Mouse (Mus musculus) myocyte (in vitro differentiated cells): ENCODE results near the gene Tbc1d23. TPM values are rescaled to one million over a fixed set of nuclear protein-coding genes. Genes with fewer than 3 reads are reported as not detected.

Experiments
- H3K27me3 ChIP-seq: one replicate; pipeline ENCODE4 v1.6.1; 2011; ENCODE audit not compliant: control insufficient read depth, insufficient read depth, insufficient read length
- H3K36me3 ChIP-seq: one replicate; pipeline ENCODE4 v1.6.1; 2011; ENCODE audit not compliant: control insufficient read depth, insufficient read depth
- H3K4me2 ChIP-seq: one replicate; pipeline ENCODE4 v1.6.1; 2011; ENCODE audit warnings: low read depth, control low read depth
- H3K4me3 ChIP-seq: one replicate; pipeline ENCODE4 v1.5.1; 2011; ENCODE audit warnings: mild to moderate bottlenecking, control low read depth, moderate library complexity
- H3K79me2 ChIP-seq: one replicate; pipeline ENCODE4 v1.6.1; 2011; ENCODE audit not compliant: control insufficient read depth, insufficient read depth
- H3ac ChIP-seq: one replicate; pipeline ENCODE4 v1.6.1; 2011; ENCODE audit not compliant: control insufficient read depth, insufficient read length
- CEBPB ChIP-seq: IDR thresholded peaks from 2 replicates; pipeline ENCODE4 v1.6.1; 2011; ENCODE audit warnings: mild to moderate bottlenecking, moderate library complexity; ENCODE audit not compliant: poor library complexity, insufficient read depth, severe bottlenecking
- E2F4 ChIP-seq: IDR thresholded peaks from one replicate; pipeline ENCODE4 v1.6.1; 2011; ENCODE audit warnings: mild to moderate bottlenecking, control low read depth, moderate library complexity; ENCODE audit not compliant: insufficient read depth
- MAX ChIP-seq: IDR thresholded peaks from one replicate; pipeline ENCODE4 v1.6.1; 2011; ENCODE audit warnings: low read depth, mild to moderate bottlenecking, control low read depth
- MYOD1 ChIP-seq, 3 experiments: IDR thresholded peaks; one replicate each; pipeline ENCODE4 v1.6.1; 2011; ENCODE audit warnings: control low read depth in 2 of 3, low read depth in 2 of 3, mild to moderate bottlenecking in 2 of 3, moderate library complexity in 1 of 3; ENCODE audit not compliant: insufficient read length in 2 of 3, control insufficient read depth in 1 of 3
- MYOG ChIP-seq, 3 experiments: IDR thresholded peaks; one replicate each; pipeline ENCODE4 v1.6.1; 2011; ENCODE audit warnings: control low read depth in 2 of 3, low read depth in 2 of 3, mild to moderate bottlenecking in 2 of 3; ENCODE audit not compliant: insufficient read length in 2 of 3, control insufficient read depth in 1 of 3, insufficient read depth in 1 of 3
- POLR2A ChIP-seq: IDR thresholded peaks from one replicate; pipeline ENCODE4 v1.6.1; 2011; ENCODE audit warnings: low read depth, mild to moderate bottlenecking, control low read depth, moderate library complexity; ENCODE audit not compliant: insufficient read length
- POLR2AphosphoS2 ChIP-seq: IDR thresholded peaks from one replicate; pipeline ENCODE4 v1.6.1; 2011; ENCODE audit warnings: low read depth, control low read depth; ENCODE audit not compliant: insufficient read length
- REST ChIP-seq: IDR thresholded peaks from one replicate; pipeline ENCODE4 v1.6.1; 2011; ENCODE audit warnings: mild to moderate bottlenecking, control low read depth, moderate library complexity; ENCODE audit not compliant: insufficient read depth, insufficient read length
- SRF ChIP-seq: IDR thresholded peaks from one replicate; pipeline ENCODE4 v1.6.1; 2011; ENCODE audit warnings: low read depth; ENCODE audit not compliant: control insufficient read depth, insufficient read length
- TCF12 ChIP-seq: IDR thresholded peaks from one replicate; pipeline ENCODE4 v1.6.1; 2011; ENCODE audit warnings: mild to moderate bottlenecking, control low read depth; ENCODE audit not compliant: poor library complexity, insufficient read depth, severe bottlenecking
- TCF3 ChIP-seq: IDR thresholded peaks from one replicate; pipeline ENCODE4 v1.6.1; 2011; ENCODE audit warnings: low read depth, control low read depth; ENCODE audit not compliant: insufficient read length
- USF1 ChIP-seq: IDR thresholded peaks from one replicate; pipeline ENCODE4 v1.6.1; 2011; ENCODE audit warnings: low read depth, mild to moderate bottlenecking, control low read depth, moderate library complexity
- polyA plus RNA-seq: library from polyadenylated mRNA; unstranded; fragments of >200 nt; fragmentation: generic; extraction: Trizol; gene quantifications from one replicate; pipeline ENCODE4 v1.2.1, GENCODE M21; 2012; ENCODE audit warnings: missing spikeins

The Tbc1d23 gene
- polyA plus RNA-seq, 1 experiment, result 9.6 TPM

GRCm38 (mm10) chr16:57166086-57166485, 65.2 kb downstream of the Tbc1d23 start:
- peak overlapping the region; percentile 90 for H3K4me2 ChIP-seq
- no peaks in the 10 kb centered on the region for H3K27me3 ChIP-seq
- TF ChIP-seq POLR2AphosphoS2, result no peak
- no peak for TF ChIP-seq MYOD1 (IDR thresholded peaks at IDR 0.05; ENCODE audit: control insufficient read depth in 1 of 3, insufficient read length in 2 of 3, low read depth in 2 of 3)
- TF ChIP-seq SRF, result no peak
- TF ChIP-seq MYOG (IDR thresholded peaks at IDR 0.05; ENCODE audit: control insufficient read depth in 1 of 3, insufficient read depth in 1 of 3, insufficient read length in 2 of 3, low read depth in 2 of 3), result no peak
- no peak for TF ChIP-seq E2F4
- no peak for TF ChIP-seq MAX
- no peak for TF ChIP-seq USF1
- TF ChIP-seq TCF12, result no peak
- TF ChIP-seq POLR2A, result no peak
- no peak for TF ChIP-seq REST
- no peak for TF ChIP-seq TCF3
- no peak for TF ChIP-seq CEBPB
- peaks cover 29% of the 10 kb centered on the region for H3K36me3 ChIP-seq
- no peak overlapping the region for H3ac ChIP-seq
- H3K4me3 ChIP-seq, result peak overlapping the region; percentile 42
- H3K79me2 ChIP-seq, result no peaks in the 10 kb centered on the region

DNA sequence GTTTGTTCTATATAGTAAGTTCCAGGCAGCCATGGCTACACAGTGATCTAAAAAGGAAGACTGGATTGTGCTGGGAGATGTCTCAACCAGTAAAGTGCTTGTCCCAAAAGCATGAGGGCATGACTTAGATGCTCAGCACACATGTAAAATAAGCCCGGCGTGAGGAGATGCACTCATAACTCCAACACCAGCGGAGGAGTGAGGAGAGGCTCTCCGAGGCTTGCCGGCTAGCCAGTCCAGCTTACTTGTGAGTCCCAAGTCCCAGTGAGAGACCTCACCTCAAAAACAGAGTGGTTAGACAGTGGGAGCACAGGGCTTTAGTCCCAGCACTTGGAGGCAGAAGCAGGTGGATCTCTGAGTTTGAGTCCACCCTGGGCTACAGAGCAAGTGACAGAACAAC, 66.1 kb downstream of the Tbc1d23 start:
- Histone ChIP-seq H3K4me2 (no peak overlapping the region), H3K27me3 (no peaks in the 10 kb centered on the region), H3K79me2 (no peaks in the 10 kb centered on the region), H3ac (no peak overlapping the region), H3K36me3 (peaks cover 20% of the 10 kb centered on the region), H3K4me3 (no peak overlapping the region)
- no peak for TF ChIP-seq MYOG (IDR thresholded peaks at IDR 0.05; ENCODE audit: control insufficient read depth in 1 of 3, insufficient read depth in 1 of 3, insufficient read length in 2 of 3, low read depth in 2 of 3)
- no peak for TF ChIP-seq CEBPB

- peaks cover 17% of the 10 kb centered on the region for H3K36me3 ChIP-seq
- H3K4me3 ChIP-seq, result no peak overlapping the region
- TF ChIP-seq E2F4, result no peak
- TF ChIP-seq MAX, result no peak
- no peak for TF ChIP-seq POLR2A
- no peak for TF ChIP-seq CEBPB
- no peak for TF ChIP-seq MYOG (IDR thresholded peaks at IDR 0.05; ENCODE audit: control insufficient read depth in 1 of 3, insufficient read depth in 1 of 3, insufficient read length in 2 of 3, low read depth in 2 of 3)
- TF ChIP-seq TCF12, result no peak
- no peak for TF ChIP-seq POLR2AphosphoS2
- TF ChIP-seq MYOD1 (IDR thresholded peaks at IDR 0.05; ENCODE audit: control insufficient read depth in 1 of 3, insufficient read length in 2 of 3, low read depth in 2 of 3), result no peak
- TF ChIP-seq REST, result no peak
- TF ChIP-seq SRF, result no peak
- no peaks in the 10 kb centered on the region for H3K79me2 ChIP-seq
- H3ac ChIP-seq, result no peak overlapping the region
- H3K27me3 ChIP-seq, result no peaks in the 10 kb centered on the region
- no peak overlapping the region for H3K4me2 ChIP-seq
Observed at GRCm38 (mm10) chr16:57163694-57164093, 67.6 kb downstream of the Tbc1d23 start.

- H3K79me2 ChIP-seq, result no peaks in the 10 kb centered on the region
- H3K27me3 ChIP-seq, result no peaks in the 10 kb centered on the region
- H3K36me3 ChIP-seq, result peaks cover 17% of the 10 kb centered on the region
- no peak overlapping the region for H3ac ChIP-seq
- H3K4me2 ChIP-seq, result no peak overlapping the region
- no peak for TF ChIP-seq CEBPB
- TF ChIP-seq POLR2A, result no peak
- TF ChIP-seq MYOD1 (IDR thresholded peaks at IDR 0.05; ENCODE audit: control insufficient read depth in 1 of 3, insufficient read length in 2 of 3, low read depth in 2 of 3), result no peak
- no peak for TF ChIP-seq E2F4
- no peak for TF ChIP-seq MYOG (IDR thresholded peaks at IDR 0.05; ENCODE audit: control insufficient read depth in 1 of 3, insufficient read depth in 1 of 3, insufficient read length in 2 of 3, low read depth in 2 of 3)
- no peak for TF ChIP-seq TCF12
- TF ChIP-seq USF1, result no peak
- no peak for TF ChIP-seq TCF3
- no peak for TF ChIP-seq SRF
- no peak for TF ChIP-seq POLR2AphosphoS2
- no peak for TF ChIP-seq REST
- no peak for TF ChIP-seq MAX
- no peak overlapping the region for H3K4me3 ChIP-seq
Observed at GRCm38 (mm10) chr16:57162841-57163240, 68.5 kb downstream of the Tbc1d23 start.

DNA sequence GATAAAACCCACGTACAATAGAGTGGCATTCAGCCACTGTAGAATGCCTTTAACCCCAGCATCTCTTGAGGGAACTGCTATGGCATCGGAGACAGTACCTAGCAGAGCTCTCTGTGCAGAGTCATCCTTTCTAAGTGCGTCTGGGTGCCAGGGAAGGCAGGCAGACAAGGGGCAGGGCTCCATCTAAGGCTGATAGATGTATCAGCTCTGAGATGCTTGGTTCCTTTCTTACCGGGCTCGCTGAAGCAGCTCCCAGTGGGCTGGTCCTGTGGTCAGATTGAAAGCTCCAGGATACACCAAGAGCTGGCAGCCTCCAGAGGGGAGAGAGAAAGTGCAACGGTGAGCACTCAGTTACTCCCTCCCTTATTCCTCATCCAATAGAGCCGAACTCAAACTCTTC, 71.5 kb downstream of the Tbc1d23 start:
- H3K4me3 ChIP-seq, result no peak overlapping the region
- H3K36me3 ChIP-seq, result peaks cover 35% of the 10 kb centered on the region
- no peak for TF ChIP-seq REST
- peak; percentile 75 for TF ChIP-seq POLR2AphosphoS2
- TF ChIP-seq CEBPB, result no peak
- no peak for TF ChIP-seq MYOD1 (IDR thresholded peaks at IDR 0.05; ENCODE audit: control insufficient read depth in 1 of 3, insufficient read length in 2 of 3, low read depth in 2 of 3)
- H3ac ChIP-seq, result no peak overlapping the region
- no peaks in the 10 kb centered on the region for H3K27me3 ChIP-seq
- H3K4me2 ChIP-seq, result no peak overlapping the region
- H3K79me2 ChIP-seq, result no peaks in the 10 kb centered on the region

- Histone ChIP-seq H3K79me2 (no peaks in the 10 kb centered on the region), H3ac (no peak overlapping the region), H3K27me3 (no peaks in the 10 kb centered on the region), H3K36me3 (peaks cover 50% of the 10 kb centered on the region), H3K4me3 (no peak overlapping the region), H3K4me2 (no peak overlapping the region)
- TF ChIP-seq POLR2AphosphoS2 (peak; percentile 28), TCF3 (no peak)
Observed at GRCm38 (mm10) chr16:57157728-57158127, 73.6 kb downstream of the Tbc1d23 start.
